Mouse (Mus musculus) urinary bladder, adult 18-20 months (tissue): ENCODE measurements around the gene Tcirg1.

Experiments
- DNase-seq, 2 experiments: peaks; one replicate each; pipeline ENCODE4 v3.0.0; 2022; ENCODE audit warnings: low spot score in 2 of 2, mixed read lengths in 2 of 2

The Tcirg1 gene

DNA sequence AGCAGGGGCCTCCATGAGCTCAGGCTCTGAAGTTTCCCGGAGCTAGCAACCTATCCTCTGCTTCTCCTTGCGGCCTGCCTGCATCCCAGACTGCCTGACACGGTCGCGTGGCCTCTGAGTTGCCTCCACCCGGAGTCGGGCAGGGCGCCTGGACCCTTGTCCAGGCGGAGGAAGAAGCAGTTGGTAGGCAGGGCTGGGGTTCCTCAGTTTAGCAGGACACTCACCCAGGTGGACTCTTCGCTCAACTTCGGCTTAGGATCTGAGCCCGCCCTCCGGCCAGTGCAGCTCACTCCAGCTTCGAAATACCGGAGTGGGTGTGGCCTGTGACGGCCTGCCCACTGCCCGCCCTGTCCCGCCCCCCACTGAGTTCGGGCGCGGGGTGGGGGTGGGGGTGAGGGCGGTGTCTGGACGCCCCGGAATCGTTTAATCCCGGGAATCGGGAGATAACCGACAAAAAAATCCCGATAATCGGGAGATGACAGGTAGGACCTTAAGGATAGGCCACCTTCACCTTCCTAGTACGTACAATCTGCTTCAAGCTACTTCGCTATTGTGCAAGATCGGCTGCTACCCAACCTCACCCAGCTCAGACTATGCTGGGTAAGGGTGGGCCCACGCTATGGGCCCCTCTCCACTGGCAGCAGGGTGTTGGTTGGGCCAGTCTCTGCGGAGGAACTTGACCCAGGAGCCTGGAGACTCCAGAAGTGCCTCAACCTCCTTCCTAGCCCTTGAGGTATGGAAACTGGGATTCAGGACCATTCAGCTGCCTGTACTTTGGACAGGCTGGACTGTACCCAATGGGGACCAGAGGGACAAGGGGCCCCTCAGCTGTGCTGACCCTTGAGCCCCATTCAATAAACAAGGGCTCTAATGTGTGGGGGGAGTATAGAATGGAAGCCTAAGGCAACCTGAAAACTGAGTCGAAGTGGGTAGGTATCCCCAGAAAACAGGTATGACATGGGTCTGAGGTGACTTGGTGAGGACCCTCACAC, at the start of gene Tcirg1:
Gene Tcirg1 (minus strand): TSS at position 339 of the 992 bp plus-strand sequence.
- peak; percentile 84 for DNase-seq

DNA sequence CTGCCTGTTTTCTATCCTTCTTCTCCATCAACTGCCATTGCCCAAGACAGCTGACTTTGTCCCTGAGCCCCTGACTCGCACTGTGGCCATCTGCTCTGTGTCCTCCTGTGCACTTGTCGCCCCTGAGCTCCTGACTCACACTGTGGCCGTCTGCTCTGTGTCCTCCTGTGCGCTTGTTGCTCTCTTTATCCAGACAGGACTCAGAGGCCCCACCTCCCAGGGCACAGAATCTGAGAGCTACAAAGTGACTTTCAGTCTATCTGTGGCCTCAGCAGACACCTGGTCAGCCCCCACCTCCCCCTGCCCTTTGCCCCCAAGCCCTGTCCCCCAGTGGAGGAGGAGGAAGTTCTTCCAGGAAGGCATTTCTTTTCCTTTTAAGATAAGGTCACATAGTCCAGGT, 48.9 kb upstream of the Tcirg1 start:
- DNase-seq: no peak

DNA sequence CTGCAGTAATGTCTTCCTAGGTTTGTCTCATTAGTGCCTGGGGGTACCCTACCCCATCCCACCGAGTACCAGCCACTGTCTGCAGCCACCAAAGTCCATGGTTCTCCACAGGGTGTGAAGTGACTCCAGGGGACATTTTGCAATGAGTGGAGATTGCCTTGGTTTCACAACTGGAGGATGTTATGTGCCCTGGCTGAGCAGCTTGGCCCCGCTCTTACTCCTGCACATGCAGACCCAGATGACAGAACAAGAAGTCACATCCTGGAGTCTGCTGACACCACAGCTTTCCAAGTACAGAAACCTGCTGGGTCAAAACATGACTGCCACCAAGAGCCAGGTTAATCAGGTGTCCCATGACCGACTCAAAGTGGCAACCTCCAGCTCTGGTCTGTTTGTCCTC, 48.1 kb upstream of the Tcirg1 start:
- DNase-seq: no peak

GRCm38 (mm10) chr19:3952099-3952498, 45.2 kb upstream of the Tcirg1 start:
- DNase-seq: no peak

- DNase-seq: no peak
These were observed 44.5 kb upstream of the Tcirg1 start for GRCm38 (mm10) chr19:3951461-3951860.

DNA sequence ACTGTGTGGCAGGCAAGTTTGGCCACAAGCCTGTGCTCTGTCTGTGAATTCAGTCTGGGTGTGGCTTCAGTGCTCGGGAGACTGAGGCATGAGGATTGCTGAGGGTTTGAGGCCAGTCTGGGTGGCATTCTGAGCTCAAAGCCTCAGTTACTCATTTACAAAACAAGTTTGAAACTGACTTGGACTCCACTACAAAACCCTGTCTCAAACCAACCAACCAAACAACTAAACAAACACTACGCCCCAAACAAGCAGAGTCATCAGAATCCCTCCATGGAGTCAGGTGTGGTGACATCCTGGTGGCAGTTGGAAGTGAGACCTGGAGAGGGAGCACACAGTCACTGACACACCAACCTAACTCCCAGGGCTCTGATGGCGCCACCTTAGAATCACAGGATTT, 43.4 kb upstream of the Tcirg1 start:
- DNase-seq: no peak

GRCm38 (mm10) chr19:3948546-3948945, 41.6 kb upstream of the Tcirg1 start:
- no peak for DNase-seq

GRCm38 (mm10) chr19:3947813-3948212, 40.9 kb upstream of the Tcirg1 start:
- DNase-seq: no peak

- DNase-seq: peak in 1 of 2 experiments; percentile 49
These were observed 39.8 kb upstream of the Tcirg1 start for GRCm38 (mm10) chr19:3946715-3947114.

DNA sequence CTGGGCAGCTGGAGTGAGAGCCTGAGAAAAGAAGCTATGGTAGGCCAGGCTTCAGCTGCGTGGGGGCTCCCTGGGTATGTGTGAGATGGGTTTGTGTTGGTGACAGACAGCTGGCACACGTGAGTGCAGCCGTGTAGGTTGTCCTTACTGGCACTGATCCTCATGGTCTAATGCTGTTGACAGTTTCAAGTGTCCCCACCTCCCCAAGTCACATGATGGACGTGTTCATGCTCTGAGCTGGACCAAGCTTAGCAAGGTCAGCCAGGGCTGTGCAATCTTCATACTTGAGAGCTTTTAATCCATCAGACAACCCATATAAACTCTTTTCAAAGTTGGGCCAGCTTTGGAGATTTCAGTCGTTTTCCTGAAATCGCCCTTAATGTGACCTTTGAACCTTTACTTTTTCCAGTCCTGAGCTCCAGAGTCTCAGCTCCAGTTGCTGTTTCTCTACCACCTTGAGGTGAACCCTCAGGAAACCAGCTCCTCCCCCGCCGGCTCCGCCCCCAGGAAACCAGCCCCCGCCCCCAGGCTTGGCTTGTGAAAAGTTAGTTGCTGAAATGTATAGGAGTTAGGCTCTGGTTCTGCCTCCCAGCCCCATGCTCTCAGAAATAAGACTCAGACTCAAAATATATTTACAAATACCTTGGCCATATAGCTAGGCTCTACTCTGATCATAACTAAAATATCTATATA, 39.1 kb upstream of the Tcirg1 start:
- DNase-seq: no peak

GRCm38 (mm10) chr19:3942986-3943735, 36.2 kb upstream of the Tcirg1 start:
- peak in 1 of 2 experiments; percentile 31 for DNase-seq

GRCm38 (mm10) chr19:3942315-3942714, 35.4 kb upstream of the Tcirg1 start:
- no peak for DNase-seq

- peak; percentile 33 to 56 for DNase-seq
These were observed 29.2 kb upstream of the Tcirg1 start for GRCm38 (mm10) chr19:3935896-3936850.

DNA sequence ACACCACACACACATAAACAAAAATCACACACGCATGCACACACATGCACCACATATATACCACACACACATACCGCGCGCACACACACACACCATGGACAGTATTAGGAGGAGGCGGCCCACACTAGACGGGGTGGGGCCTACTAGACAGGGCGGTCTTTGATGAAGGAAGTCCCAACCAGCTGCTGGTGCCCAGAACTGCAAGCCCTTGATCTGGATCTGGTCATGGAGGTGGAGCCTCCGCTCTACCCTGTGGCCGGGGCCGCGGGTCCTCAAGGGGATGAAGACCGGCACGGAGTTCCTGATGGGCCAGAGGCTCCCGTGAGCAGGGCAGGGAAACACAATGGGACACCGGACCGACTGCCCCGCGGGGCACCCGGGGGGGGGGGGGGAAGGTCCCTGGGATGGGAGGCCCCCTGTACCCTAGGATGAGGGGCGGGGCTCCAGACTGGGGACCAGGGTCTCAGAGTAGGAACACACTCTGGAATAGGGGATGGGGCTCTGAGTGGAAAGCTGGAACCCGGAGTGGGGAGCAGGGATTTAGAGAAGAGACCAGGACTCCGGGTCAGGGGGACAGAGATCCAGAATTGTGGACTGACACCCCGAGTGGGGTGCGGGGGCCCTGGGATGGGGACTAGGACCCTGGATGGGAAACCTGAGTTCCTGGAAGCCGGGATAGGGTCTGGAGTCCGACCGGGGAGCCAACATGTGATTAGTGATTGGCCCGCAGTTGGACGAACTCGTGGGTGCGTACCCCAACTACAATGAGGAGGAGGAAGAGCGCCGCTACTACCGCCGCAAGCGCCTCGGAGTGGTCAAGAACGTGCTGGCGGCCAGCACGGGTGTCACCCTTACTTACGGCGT, 28.3 kb upstream of the Tcirg1 start, which contains the start of gene Unc93b1:
Gene Unc93b1 (plus strand): TSS at position 155 of the 864 bp plus-strand sequence.
- peak; percentile 56 to 63 for DNase-seq

- DNase-seq: no peak
These were observed 24.8 kb upstream of the Tcirg1 start for GRCm38 (mm10) chr19:3931716-3932115.

DNA sequence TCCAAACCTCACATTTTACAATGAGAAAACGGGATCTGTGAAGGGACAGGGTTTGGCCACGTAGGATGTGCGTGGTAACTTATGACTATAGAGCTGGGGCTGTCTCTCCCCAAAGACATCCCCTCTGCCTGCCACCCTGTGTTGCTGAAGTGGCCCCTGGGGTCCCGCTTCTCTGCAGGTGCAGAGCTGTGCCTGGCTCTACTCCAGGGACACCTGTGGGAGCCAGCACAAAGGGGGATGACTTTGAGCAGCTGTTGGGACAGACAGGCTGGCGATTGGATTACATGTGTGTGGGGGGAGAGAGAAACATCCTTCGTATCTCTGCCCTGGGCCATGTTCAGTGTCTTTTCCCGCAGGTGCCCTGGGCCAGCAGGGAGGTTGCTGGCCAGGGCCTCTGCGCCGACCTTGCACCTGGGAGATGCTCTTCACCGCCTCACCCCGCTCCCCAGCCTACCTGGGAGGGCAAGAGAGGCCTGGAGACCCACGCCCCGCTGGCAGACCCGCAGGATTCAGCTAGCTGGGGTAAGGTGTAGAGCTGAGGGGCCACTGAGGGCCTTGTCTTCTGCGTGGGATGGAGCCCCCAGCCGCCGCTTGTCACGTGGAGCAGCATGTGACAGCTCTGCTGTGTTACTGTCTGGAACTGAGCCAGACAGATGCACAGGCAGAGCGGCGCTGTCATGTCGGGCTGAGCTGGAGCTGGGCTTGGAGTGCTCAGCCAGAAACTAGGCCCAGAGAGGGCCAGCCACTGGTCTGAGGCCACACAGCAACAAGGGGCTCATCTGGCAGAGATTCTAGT, 23.5 kb upstream of the Tcirg1 start:
- DNase-seq: no peak

DNA sequence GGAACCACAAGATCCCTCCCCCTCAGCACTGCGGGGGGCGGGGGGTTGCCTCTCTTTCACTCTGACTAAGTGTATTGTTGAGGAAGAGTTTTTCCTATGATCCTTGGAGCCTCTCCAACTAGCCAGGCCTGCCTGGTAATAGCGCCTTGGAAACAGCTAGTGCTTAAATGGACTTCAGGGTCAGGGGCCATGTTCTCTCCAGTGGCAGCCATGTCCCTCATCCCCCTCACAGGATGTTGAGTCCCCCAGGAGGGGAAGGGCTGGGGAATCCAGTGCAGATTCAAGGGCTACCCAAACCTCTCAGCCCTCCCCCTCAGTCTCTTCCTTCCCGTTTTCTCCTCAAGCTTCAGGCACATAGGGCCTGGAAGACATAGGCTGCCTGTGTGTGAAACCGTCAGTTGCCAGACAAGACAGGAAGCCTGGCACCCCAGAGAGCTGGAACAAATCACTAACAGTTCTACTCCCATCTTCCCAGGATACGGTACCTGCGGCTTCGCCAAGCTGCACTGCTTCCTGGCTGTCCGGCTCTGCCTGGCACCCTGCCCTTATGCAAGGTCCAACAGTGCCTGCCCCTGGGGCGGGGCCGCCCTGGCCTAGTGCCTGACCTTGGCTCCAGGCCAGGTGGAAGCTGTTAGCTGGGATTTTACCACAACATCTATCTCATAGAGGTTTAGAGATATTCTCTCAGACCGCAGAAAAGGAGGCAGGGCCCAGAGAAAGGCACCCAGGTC, 22.4 kb upstream of the Tcirg1 start, which contains the start of gene Aldh3b1:
Gene Aldh3b1 (minus strand): TSS at position 598 of the 731 bp plus-strand sequence.
- DNase-seq: peak; percentile 71 to 78

DNA sequence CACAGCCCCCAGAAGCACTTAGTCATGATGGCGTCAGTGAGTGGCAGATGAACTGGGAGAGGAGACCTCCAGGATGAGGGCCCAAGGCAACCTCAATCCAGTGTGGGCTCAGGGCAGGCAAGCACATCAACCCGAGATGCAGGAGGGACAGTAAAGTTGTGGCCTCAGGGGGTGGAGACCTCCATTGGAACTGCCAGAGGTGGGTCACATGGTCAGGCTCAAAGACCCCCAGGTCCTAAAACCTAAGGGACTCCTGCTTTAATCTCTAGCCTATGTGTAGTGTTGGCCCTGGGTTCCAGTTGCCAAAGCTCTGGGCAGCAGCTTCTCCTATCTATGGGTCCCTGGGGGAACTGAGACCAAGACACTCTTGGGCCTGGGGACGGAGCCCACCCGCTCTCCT, 21.8 kb upstream of the Tcirg1 start:
- DNase-seq: no peak
